Mouse (Mus musculus) right cerebral cortex, adult 18-20 months (tissue): ENCODE results near the gene Rtl5.

Experiments used
- DNase-seq: peaks from one replicate; pipeline ENCODE4 v3.0.0; 2022; ENCODE audit warnings: mixed read lengths

Rtl5 gene

DNA sequence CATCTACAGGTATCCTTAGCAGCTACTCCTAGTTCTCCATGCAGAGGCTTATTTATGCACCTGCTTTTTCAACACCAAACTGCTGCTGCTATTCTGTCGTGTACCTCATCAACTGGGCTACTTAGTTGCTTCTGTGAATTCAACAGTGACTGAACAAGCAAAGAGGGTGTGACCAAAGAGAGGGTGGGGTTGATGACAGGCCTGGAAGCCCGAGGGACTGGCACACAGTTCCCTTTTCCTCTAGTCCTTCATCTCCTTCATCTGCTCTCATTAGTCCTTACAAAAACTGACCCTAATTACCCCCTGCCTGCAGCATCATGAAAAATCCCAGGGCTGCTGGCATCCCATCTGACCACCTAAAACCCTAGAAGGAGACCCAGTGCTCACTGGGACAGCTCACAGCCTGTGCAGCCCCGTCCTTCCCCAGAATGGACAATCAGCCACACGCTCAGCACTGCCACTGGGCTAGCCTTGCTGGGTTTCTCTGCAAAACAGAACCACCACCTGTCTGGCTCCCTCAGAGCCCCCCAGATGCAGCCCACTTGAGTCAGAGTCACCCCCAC lies 5.8 kb downstream of the Rtl5 start:
- DNase-seq, result no peak

- no peak for DNase-seq
Measured at GRCm38 (mm10) chrX:102064062-102064461, 7.0 kb downstream of the Rtl5 start.

- DNase-seq, result no peak
Measured at GRCm38 (mm10) chrX:102060891-102061290, 10.2 kb downstream of the Rtl5 start.

DNA sequence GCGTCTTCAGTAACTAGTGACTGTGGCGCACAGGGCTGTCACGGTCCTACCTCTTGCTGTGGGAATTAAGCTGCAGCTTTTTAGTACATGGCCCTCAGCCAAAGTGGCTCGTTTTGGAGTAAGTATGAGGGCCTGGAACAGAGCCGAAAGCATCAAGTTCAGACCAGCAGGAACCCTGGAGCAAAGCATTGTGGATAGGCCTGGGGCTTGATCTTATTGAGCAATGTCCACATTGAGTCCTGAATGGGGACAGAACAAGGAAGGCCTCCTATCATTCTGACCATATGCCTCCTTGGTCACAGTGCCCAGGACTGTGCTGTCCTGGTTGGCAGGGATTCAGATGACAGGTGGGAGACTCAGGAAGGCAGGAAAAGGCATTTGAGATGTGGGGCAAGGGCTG lies 10.9 kb downstream of the Rtl5 start:
- DNase-seq, result no peak

DNA sequence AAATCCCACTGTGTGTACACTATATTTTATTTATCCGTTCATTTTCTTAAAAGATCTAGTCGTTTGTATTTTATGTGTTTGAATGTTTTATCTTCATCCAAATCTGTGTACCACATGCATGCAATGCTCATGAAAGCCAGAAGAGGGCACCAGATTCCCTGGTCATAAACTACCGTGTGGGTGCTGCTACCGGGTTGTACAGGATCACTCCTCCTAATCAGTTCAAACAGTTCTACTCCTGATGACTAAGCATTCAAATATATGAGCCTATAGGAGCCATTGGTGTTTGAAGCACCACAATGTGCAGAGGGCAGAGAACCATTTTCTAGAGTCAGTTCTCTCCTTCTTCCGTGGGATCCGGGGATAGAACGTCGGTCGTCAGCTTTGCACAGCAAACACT lies 11.7 kb downstream of the Rtl5 start:
- DNase-seq, result no peak

DNA sequence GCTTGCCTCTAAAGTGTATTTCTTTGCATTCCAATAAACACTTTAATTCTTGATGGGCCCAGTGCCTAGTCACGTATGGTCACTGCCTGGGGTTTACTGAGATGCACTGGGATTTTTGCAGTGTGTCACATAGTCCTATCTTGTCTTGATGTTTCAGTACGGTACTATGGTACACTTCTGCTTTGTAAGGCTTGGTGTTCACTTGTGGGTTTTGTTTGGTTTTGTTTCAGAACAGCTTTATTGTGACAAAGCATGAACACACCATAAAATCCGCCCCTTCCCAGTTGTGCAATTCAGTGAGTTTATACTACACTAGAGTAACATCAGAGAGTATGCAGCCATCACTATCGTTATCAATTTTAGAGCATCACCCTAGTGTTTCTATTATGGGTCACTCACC lies 17.1 kb downstream of the Rtl5 start:
- no peak for DNase-seq

DNA sequence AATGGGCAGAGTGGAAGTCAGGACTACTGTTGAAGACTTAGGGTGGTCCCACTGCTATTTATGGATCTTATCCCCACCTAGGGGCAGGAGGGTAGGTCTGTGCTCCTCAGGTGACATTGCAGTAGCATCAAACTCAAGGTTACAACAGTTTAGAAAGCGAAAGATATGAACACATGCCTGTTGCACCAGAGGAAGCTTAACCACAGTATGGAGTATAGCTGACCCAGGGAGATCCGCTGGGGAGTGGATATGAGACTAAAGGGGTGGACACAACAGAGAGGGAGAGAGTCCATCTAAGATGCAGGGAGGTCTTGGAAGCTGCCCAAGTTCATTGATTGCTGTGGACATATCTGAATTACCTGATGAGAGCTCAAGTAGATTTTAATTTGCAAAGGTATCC lies 17.7 kb downstream of the Rtl5 start:
- no peak for DNase-seq

GRCm38 (mm10) chrX:102051225-102051624 lies 19.9 kb downstream of the Rtl5 start:
- DNase-seq, result no peak

DNA sequence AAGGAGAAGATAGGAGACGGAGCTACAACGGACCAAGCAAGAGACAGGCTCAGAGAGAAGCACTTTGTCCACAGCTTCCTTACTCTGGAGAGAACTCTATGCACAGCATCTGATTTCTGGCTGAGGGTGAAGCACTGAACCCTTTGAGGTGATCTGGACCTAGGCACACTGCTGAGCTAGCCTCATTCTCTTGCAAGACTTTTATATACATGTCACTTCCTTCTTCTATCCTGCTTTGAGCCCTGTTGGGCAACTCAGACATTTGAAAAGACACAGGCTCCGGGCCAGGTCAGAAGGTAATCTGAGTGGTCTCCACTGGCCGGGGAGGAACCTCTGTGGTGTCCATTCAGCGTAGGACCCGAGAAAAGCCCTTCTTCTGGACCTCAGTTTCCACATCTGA lies 20.6 kb downstream of the Rtl5 start:
- DNase-seq, result no peak

GRCm38 (mm10) chrX:102042386-102042785 lies 28.7 kb downstream of the Rtl5 start:
- no peak for DNase-seq

- no peak for DNase-seq
Measured at GRCm38 (mm10) chrX:102041562-102041961, 29.5 kb downstream of the Rtl5 start.

- DNase-seq, result no peak
Measured at GRCm38 (mm10) chrX:102037506-102037905, 33.6 kb downstream of the Rtl5 start.

- DNase-seq, result no peak
Measured at GRCm38 (mm10) chrX:102036866-102037361, 34.2 kb downstream of the Rtl5 start.

- DNase-seq, result no peak
Measured at GRCm38 (mm10) chrX:102035671-102036070, 35.4 kb downstream of the Rtl5 start.

DNA sequence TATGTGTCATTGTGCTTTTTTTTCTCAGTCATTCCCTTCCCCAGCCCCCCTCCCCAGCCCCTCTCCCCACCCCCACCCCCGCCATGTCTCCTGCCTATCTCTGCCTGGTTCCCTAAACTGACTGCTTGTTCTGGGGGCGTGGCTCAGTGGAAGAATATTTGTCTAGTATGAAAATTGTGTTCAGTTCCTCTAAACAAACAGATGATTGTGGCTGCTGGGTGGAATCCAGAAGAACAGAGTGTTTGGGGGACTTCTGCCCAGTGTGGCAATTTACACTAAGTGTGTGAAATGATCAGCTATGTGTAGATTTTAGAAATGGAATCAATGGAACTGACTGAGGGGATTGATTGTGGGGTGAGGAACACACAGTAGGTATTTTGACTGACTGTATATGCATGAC lies 37.5 kb downstream of the Rtl5 start:
- no peak for DNase-seq

DNA sequence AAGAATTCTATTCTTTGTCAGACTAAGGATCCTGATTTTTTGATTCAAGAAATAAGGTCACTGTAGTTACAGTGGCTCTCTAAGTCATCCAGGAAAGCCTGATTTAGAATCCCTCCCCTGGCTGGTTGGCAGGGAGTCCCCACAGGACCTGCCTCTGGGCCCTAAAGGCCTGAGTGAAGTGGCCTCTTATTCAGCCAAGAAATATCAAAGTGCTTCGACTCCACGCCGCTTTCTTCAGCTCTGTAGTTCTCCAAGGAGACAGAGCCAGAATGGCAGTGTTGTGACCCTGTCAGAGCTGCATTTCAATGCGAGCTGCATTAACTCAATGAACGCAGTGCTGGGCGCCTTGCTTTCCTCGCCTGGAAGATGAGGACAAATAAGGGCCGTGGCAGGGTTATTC lies 38.7 kb downstream of the Rtl5 start:
- DNase-seq, result no peak

GRCm38 (mm10) chrX:102031851-102032250 lies 39.3 kb downstream of the Rtl5 start:
- DNase-seq, result peak; percentile 8

DNA sequence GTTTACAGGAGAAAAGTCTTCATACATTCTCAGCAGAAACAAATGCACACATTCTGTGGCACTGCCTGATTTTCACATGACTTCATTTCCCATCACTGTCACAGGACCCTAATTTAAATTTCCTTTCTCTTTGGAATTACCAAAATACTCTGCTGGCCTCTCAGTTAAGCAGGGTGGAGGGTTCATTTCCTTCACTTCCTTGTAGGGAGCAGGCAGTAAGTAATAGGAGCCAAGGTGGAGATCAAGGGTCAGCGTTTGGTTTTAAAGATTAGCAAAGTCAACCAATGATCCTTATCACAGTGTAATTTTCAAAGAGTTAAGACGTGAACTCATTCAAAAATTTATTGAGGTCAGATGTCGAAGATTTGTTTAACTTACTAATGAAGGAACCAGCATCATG lies 46.1 kb downstream of the Rtl5 start:
- DNase-seq, result no peak

DNA sequence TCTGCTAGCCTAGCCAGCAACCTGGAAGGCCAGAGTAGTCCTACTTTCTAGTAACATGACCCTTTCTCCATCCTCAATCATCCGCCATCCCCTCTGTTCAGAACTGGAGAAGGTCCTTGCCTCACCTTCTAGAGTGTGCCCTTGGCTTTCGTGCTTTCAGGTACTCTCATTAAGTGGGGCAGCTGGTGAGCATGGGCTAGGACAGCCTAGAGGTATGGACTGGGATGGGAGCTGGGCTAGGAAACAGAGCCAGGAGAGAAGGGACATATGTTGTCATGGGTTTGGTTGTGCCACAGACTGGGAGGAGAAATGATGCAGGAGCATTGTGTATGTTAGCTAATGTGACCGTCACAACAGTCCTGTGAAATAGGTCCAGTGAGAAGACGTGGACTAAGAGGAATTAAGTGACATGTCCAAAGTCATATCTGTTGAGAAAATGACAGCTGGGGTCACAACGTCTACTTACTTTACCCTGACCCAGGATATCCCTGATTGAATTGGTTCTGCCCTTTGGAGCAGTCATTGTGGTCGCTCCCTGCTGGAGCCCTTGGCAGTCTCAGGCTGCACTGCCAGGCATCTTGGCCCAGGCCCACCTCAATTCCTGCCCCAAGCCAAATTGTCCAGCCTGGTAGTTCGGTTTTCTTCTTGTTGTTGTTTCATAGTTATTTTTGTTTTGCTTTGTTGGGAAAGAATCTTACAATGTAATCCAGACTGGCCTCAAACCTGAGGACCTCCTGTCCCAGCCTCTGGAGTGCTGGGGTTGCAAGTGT lies 51.4 kb downstream of the Rtl5 start:
- DNase-seq, result no peak

DNA sequence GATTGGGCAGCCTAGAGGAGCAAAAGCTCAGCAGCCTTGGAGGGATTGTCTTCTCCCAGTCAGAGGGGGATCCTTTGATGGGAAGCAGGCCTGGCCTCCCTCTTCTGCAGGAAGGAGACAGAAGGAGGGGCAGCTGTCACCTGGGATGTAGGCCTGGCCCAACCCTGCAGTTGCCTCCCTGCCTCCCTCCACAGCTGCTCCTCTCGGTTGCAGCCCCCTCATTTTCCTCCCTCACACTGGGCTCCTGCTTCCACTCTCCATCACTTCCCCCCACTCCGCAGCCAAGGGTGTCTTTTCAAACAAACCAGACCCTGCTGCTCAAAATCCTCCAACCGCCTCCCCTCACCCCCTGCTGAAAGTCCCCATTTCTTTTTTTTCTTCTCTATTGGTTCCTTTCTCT lies 52.2 kb downstream of the Rtl5 start:
- peak; percentile 54 for DNase-seq

- no peak for DNase-seq
Measured at GRCm38 (mm10) chrX:102017213-102017923, 53.7 kb downstream of the Rtl5 start.
